Mouse (Mus musculus) kidney, adult 2 months (tissue): Measurements from ENCODE around the gene Sos1. TPM values are rescaled to one million over a fixed set of nuclear protein-coding genes. Genes with fewer than 3 reads are reported as not detected.
A peak's percentile ranks its signal among the peaks of the same experiment; 100 is the strongest.

Experiments used
- DNase-seq: peaks from one replicate; pipeline ENCODE4 v3.0.0; 2021
- H3K27ac ChIP-seq: fragments of 200-500 bp; 2 replicates; pipeline ENCODE4 v1.5.1; 2012; ENCODE audit warnings: low read depth, low read length, control low read depth, inconsistent platforms; ENCODE audit not compliant: insufficient read depth
- H3K27me3 ChIP-seq: fragments of 200-500 bp; replicated peaks from 2 replicates; pipeline ENCODE4 v1.6.1; 2012; ENCODE audit warnings: mild to moderate bottlenecking, moderate library complexity, low read length, inconsistent platforms; ENCODE audit not compliant: control insufficient read depth, insufficient read depth
- H3K36me3 ChIP-seq: fragments of 200-500 bp; 2 replicates; pipeline ENCODE4 v1.6.1; 2012; ENCODE audit warnings: mild to moderate bottlenecking, moderate library complexity, low read length, inconsistent platforms; ENCODE audit not compliant: control insufficient read depth, insufficient read depth
- H3K4me1 ChIP-seq: fragments of 200-500 bp; 2 replicates; pipeline ENCODE4 v1.6.1; 2011; ENCODE audit warnings: low read length; ENCODE audit not compliant: control insufficient read depth, insufficient read depth
- H3K4me3 ChIP-seq: fragments of 200-500 bp; 2 replicates; pipeline ENCODE4 v1.5.1; 2011; ENCODE audit warnings: mild to moderate bottlenecking, low read depth, low read length, control low read depth; ENCODE audit not compliant: insufficient read depth
- CTCF ChIP-seq: fragments of 200-500 bp; conservative IDR thresholded peaks from 2 replicates; pipeline ENCODE4 v1.5.1; 2011; ENCODE audit warnings: low read depth, mild to moderate bottlenecking, control low read depth, low read length, moderate library complexity, mixed read lengths; ENCODE audit not compliant: insufficient read depth, insufficient read length
- POLR2A ChIP-seq: fragments of 200-500 bp; IDR thresholded peaks from one replicate; pipeline ENCODE4 v1.6.1; 2011; ENCODE audit warnings: low read depth, low read length, control low read depth
- WGBS: fragments of 180-500 bp; shearing (Covaris S2); methylation state at CpG from one replicate; pipeline ENCODE4 v1.1.7; 2018; 5-methylcytosine and 5-hydroxymethylcytosine counted together
- polyA plus RNA-seq: library from polyadenylated mRNA; depleted of rRNA; stranded (reverse); fragments of >200 nt; gene quantifications from 2 replicates; pipeline ENCODE4 v1.2.3, GENCODE M21; 2012

Gene Sos1
- polyA plus RNA-seq, 1 experiment: 4.9 TPM

DNA sequence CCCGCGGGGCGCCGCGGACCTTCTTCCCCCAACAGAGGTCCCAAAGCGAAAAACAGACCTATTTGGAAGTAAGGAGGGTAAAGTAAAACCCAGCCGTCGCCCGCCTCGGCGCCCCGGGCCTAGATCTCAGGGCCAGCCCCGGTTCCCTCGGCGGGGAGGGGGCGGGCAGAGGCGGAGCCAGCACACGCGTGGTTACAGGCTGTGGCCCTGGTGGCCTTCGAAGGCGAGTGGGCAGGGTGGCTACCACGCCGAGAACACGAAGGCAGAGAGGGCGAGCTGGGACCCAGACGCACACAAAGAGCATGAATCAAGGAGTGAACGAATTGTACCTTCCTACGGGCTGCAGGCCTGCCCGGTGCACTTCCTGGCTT is 106.5 kb downstream of the Sos1 start:
- Histone ChIP-seq H3K27ac (no peak overlapping the region), H3K36me3 (no peaks in the 10 kb centered on the region), H3K4me1 (peaks cover 4% of the 10 kb centered on the region; the same call in 1 of the 2 replicates), H3K27me3 (no peaks in the 10 kb centered on the region), H3K4me3 (peak overlapping the region; percentile 48)
- no peak for TF ChIP-seq CTCF
- no peak for TF ChIP-seq POLR2A
- DNase-seq: no peak
- WGBS: 25% methylated on average over 29 of the region's 29 CpGs

DNA sequence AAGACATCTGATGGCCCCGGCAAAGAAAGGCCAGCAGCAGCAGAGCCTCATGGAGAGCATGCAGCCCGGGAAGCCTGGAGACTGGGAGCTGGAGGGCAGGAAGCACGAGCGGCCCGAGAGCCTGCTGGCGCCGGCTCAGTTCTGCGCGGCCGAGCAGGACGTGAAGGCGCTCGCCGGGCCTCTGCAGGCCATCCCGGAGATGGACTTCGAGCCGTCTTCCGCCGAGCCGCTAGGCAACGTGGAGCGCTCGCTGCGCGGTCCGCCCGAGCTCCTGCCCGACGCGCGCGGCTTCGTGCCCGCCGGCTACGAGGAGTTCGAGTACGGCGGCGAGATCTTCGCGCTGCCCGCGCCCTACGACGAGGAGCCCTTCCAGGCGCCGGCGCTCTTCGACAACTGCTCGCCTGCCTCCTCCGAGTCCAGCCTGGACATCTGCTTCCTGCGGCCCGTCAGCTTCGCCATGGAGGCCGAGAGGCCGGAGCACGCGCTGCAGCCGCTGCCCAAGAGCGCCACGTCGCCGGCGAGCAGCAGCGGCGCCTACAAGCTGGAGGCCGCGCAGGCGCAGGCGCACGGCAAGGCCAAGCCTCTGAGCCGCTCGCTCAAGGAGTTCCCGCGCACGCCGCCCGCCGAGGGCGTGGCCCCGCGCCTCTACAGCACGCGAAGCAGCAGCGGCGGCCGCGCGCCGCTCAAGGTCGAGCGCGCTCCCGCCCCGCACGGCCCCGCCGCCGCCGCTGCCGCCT is 107.1 kb downstream of the Sos1 start, which contains the start of gene Gm10190:
Gene Gm10190 (minus strand): TSS at position 553 of the 737 bp plus-strand sequence.
- Histone ChIP-seq H3K27me3 (no peaks in the 10 kb centered on the region), H3K4me1 (peaks cover 4% of the 10 kb centered on the region; the same call in 1 of the 2 replicates), H3K36me3 (no peaks in the 10 kb centered on the region), H3K4me3 (peak within 1 kb of the TSS; percentile 59), H3K27ac (peak within 1 kb of the TSS; percentile 28; the same call in 1 of the 2 replicates)
- WGBS: 1% methylated on average over 102 of the region's 102 CpGs
- TF ChIP-seq POLR2A: peak; percentile 29
- no peak for TF ChIP-seq CTCF
- peak; percentile 93 for DNase-seq

DNA sequence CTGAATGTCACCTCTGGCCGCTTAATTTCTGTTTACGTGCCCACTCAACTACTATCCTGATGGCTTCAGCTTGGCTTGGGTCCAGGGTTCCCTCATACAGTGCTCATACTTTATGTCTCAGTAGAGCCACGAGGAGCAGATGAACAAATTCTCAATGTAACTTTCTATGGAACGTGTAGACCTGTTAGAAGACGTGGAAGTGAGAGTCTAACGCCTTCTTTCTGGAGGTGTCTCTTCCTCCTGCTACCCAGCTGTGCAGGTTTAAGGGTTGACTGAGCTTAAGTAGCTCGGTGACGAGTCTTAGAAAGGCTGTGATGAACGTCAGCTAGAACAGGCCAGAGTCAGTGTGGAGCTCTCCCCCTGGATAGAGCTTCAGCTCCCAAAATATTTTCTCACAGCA is 111.6 kb downstream of the Sos1 start:
- Histone ChIP-seq H3K27me3 (no peaks in the 10 kb centered on the region), H3K27ac (no peak overlapping the region), H3K36me3 (no peaks in the 10 kb centered on the region), H3K4me3 (no peak overlapping the region), H3K4me1 (no peaks in the 10 kb centered on the region)
- no peak for DNase-seq
- WGBS: 83% methylated on average over 9 of the region's 9 CpGs
- TF ChIP-seq CTCF: no peak
- TF ChIP-seq POLR2A: no peak

DNA sequence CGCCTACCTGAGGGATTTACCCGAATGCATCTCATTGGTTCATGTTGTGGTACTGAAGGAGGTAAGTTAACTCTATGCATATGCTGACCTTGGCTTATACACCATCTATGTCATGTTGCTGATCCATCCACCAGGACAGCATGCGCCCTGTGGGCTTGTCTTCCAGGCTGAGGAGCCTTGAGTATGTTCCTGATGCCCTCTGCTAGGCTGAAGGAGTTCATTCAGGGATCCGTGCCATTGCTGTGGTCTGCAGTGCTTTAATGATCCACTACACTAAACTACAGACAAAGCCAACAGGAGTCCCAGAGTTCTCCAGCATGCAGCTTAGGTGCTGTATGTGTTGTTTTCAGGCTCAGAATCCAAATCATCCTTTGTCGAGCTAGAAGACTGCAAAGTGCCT is 113.0 kb downstream of the Sos1 start:
- 89% methylated on average over 5 of the region's 5 CpGs for WGBS
- TF ChIP-seq CTCF (no peak), POLR2A (no peak)
- DNase-seq: peak; percentile 36

DNA sequence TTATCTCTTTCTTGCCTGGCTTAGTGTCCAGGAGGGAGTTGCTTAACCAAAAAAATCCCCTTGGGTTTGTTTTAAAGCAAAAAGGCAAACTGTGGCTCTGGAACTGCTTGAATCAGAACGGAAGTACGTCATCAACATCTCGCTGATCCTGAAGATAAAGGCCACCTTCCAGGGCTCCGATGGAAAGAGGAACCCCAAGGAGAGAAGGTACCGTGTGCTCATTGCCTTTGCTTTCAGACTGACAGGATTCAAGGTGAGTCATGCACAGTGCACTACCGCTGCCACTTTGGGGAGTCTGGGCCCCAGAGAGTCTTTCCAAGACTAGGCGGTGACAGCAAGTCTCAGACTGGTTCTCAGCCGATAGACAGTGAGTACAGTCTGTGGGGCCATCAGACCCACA is 120.0 kb downstream of the Sos1 start:
- TF ChIP-seq POLR2A (no peak), CTCF (no peak)
- Histone ChIP-seq H3K4me1 (no peaks in the 10 kb centered on the region), H3K4me3 (no peak overlapping the region), H3K27me3 (no peaks in the 10 kb centered on the region), H3K27ac (no peak overlapping the region), H3K36me3 (no peaks in the 10 kb centered on the region)
- 90% methylated on average over 8 of the region's 8 CpGs for WGBS
- DNase-seq: no peak

More for the DNA sequence above, 113.0 kb downstream of the Sos1 start:
- Histone ChIP-seq H3K36me3 (no peaks in the 10 kb centered on the region), H3K27me3 (no peaks in the 10 kb centered on the region), H3K27ac (no peak overlapping the region), H3K4me3 (no peak overlapping the region), H3K4me1 (no peaks in the 10 kb centered on the region)

DNA sequence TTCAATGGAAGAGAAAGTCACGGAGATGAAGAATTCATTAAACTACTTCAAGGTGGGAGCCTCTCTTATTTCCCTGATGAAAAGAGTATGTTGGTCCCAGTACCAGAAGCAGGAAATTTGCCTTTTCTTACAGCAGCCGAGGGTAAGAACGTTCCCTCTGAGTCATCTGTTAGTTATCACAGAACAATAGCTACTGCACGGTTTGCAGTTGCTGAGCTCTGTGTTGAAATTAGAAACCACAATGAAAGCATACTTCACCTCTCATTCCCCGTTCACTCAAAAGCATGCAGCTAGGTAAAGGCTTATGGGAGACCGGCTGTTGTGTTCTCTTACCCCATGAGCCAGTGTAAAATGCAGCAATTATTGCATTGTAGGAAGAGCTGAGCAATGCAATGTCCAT is 133.0 kb downstream of the Sos1 start:
- no peak for DNase-seq
- Histone ChIP-seq H3K4me3 (no peak overlapping the region), H3K27me3 (no peaks in the 10 kb centered on the region), H3K36me3 (no peaks in the 10 kb centered on the region), H3K4me1 (0 out of 2 replicates have a peak, but pooled peaks cover 3% of the 10 kb centered on the region), H3K27ac (no peak overlapping the region)
- 63% methylated on average over 6 of the region's 6 CpGs for WGBS
- TF ChIP-seq POLR2A (no peak), CTCF (no peak)

DNA sequence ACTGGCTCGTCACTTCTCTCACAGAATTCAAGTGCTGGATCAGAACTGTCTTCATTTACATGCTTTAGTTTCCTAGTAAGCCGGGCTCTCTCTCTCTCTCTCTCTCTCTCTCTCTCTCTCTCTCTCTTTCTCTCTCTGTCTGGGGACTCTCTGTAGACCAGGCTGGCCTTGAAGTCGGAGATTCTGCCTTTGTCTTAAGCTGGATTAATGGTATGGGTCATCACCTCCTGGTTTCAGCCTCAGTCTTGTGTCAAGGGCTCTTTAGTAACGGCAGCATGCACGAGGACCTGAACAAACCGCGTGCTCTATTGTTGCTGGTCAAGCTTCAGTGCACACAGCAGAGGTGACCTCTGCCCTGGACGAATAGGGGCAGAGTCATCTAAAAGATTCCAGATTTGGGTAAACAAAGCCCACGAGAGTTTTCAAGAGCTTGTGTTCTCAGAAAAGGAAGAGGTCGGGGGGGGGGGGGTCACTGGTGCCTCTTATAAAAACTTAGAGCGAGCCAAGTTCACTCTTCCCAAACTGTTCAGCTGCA is 133.6 kb downstream of the Sos1 start:
- TF ChIP-seq POLR2A: no peak
- TF ChIP-seq CTCF: no peak
- DNase-seq: peak; percentile 26
- H3K4me3 ChIP-seq: no peak overlapping the region

More for the DNA sequence above, 133.6 kb downstream of the Sos1 start:
- Histone ChIP-seq H3K4me1 (0 out of 2 replicates have a peak, but pooled peaks cover 3% of the 10 kb centered on the region), H3K27ac (no peak overlapping the region), H3K27me3 (no peaks in the 10 kb centered on the region), H3K36me3 (no peaks in the 10 kb centered on the region)
- WGBS: 43% methylated on average over 11 of the region's 11 CpGs
